Mouse (Mus musculus): ENCODE data around the gene Cdh7. TPM values are rescaled to one million over a fixed set of nuclear protein-coding genes. Genes with fewer than 3 reads are reported as not detected.
"Not testable (repeated sequence)": the region's sequence is repeated elsewhere in the genome, so short reads cannot be mapped to it uniquely, and the experiment has no call there.

Gene Cdh7
- polyA plus RNA-seq, 1 experiment: 0.52 TPM

DNA sequence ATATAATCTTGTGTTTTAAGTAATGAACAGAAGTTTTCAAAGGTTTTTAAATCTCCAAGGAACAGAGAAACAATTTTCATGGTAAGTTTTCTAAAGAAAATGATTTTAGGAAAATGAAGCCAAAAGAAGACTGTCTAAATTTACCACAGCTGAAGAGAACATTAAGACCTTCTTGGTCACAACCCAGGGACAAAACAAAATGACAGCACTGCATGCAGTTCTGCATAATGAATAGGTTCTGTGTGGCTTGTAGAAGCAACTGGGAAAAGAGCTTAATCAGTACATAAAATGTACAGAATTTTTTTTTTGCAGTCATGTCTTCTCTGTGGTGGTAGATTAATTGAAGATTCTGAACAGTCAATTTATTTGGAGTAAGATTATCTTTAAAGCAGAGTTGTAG lies 96.2 kb downstream of the Cdh7 start:
- no peak overlapping the region for H3K4me3 ChIP-seq (replicated peaks; ENCODE audit: control insufficient read depth, low read depth, low read length)
- no peak overlapping the region for H3K27ac ChIP-seq (ENCODE audit: control insufficient read depth, insufficient read depth, low read depth, low read length, poor library complexity)
- TF ChIP-seq POLR2A (IDR thresholded peaks at IDR 0.05; ENCODE audit: borderline replicate concordance, control insufficient read depth, low read depth, low read length) (no peak), CTCF (IDR thresholded peaks at IDR 0.05; ENCODE audit: control insufficient read depth, insufficient read depth, low read length) (no peak)
- no peaks in the 10 kb centered on the region for H3K4me1 ChIP-seq (ENCODE audit: control insufficient read depth, insufficient read depth, low read length)

DNA sequence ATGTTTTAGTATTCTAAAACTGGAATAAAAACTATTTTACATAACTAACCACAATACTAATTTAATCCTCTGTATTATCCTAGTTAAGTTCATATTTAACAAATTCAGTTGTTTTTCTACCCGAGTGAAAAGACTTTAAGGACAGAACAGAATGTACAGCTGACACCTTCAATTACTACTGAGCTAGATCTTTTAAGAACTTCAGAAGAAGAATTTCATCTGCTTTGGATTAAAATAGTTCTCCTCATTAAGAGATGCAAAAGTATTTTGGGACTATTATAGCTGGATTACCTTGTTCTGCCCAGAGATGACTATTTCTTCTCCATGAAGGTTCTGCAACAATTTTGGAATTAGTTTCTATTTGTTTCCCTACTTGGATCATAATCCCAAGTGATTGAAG lies 135.8 kb downstream of the Cdh7 start:
- H3K4me3 ChIP-seq (replicated peaks; ENCODE audit: control insufficient read depth, low read depth, low read length): no peak overlapping the region
- 61% methylated on average over 1 of the region's 1 CpGs for WGBS

DNA sequence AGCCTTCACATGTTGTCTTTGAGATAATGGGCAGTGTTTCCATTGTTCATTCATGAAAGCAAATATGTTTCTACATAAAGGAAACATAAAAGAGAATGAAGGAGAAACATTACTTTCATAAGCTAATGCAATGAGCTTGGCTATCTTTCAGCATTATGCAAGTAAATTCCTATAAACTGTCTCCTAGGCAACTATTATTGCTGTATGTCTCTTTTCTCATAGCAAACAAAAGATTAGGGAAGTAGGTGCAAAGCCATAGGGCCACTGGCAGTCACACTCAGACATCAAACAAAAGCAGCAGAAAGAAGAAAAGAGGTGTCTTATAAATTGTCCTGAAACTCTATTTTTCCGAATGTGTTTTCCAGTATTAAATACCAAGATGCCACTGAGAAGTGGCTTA lies 136.6 kb downstream of the Cdh7 start:
- Histone ChIP-seq H3K27ac (ENCODE audit: control insufficient read depth, insufficient read depth, low read depth, low read length, poor library complexity) (no peak overlapping the region), H3K4me1 (ENCODE audit: control insufficient read depth, insufficient read depth, low read length) (no peaks in the 10 kb centered on the region), H3K4me3 (replicated peaks; ENCODE audit: control insufficient read depth, low read depth, low read length) (no peak overlapping the region)
- TF ChIP-seq CTCF (IDR thresholded peaks at IDR 0.05; ENCODE audit: control insufficient read depth, insufficient read depth, low read length): no peak
- no peak for TF ChIP-seq POLR2A (IDR thresholded peaks at IDR 0.05; ENCODE audit: borderline replicate concordance, control insufficient read depth, low read depth, low read length)
- 61% methylated on average over 1 of the region's 1 CpGs for WGBS

More for the DNA sequence above, 135.8 kb downstream of the Cdh7 start:
- Histone ChIP-seq H3K27ac (ENCODE audit: control insufficient read depth, insufficient read depth, low read depth, low read length, poor library complexity) (no peak overlapping the region), H3K4me1 (ENCODE audit: control insufficient read depth, insufficient read depth, low read length) (no peaks in the 10 kb centered on the region)
- TF ChIP-seq POLR2A (IDR thresholded peaks at IDR 0.05; ENCODE audit: borderline replicate concordance, control insufficient read depth, low read depth, low read length) (no peak), CTCF (IDR thresholded peaks at IDR 0.05; ENCODE audit: control insufficient read depth, insufficient read depth, low read length) (no peak)

DNA sequence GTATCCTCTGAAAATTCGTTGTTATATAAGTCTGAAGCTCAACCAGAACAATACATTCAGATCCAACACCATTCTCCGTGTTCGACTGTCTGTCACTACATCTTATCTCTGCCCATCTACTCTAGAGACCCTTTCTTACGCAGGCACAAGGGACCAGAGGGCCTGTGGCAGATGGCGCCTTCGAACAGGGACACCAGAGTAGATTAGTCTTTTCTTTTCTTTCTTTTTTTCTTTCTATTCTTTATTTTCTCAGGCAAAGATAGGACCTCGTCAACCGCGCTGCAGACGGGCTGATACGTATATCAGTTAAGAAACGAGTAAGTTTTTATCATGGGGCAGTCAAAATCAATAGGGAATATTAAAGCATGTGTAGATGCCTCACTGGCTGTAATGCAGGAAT lies 189.2 kb downstream of the Cdh7 start:
- not testable (repeated sequence) for H3K4me3 ChIP-seq (replicated peaks; ENCODE audit: control insufficient read depth, low read depth, low read length); H3K27ac ChIP-seq (ENCODE audit: control insufficient read depth, insufficient read depth, low read depth, low read length, poor library complexity); H3K4me1 ChIP-seq (ENCODE audit: control insufficient read depth, insufficient read depth, low read length)
- 83% methylated on average over 6 of the region's 12 CpGs for WGBS

All from bone marrow, adult 2 months (tissue).